Comparison of ENCODE assay signal across 26 mouse cellular contexts in genomic region chr11:11708154-11708719, GRCm38 (mm10). TPM values are rescaled to one million over a fixed set of nuclear protein-coding genes. Genes with fewer than 3 reads are reported as not detected.
DNase-seq lines count a peak whose midpoint lies in the region; ATAC-seq and TF ChIP-seq lines count a peak whose summit lies in the region.
"Had no signal": no experiment of that assay in that cellular context is flagged by ENCODE, and none has a peak within 500 bp of the region (broad histone marks: within the 10 kb centered on the region; RNA-seq: fewer than 3 reads in every experiment).

No protein-coding gene starts in this region.

- 94% methylated on average over 9 of the region's 9 CpGs for whole genome bisulfite sequencing in forebrain, embryonic 11.5 days
- WGBS in forebrain, postnatal 0 days = 94% methylated on average over 9 of the region's 9 CpGs
- 86% methylated on average over 9 of the region's 9 CpGs for WGBS in liver, embryonic 12.5 days (ENCODE audit: insufficient replicate concordance)
- 92% methylated on average over 9 of the region's 9 CpGs for WGBS in liver, embryonic 11.5 days
- WGBS in liver, embryonic 15.5 days (ENCODE audit: insufficient replicate concordance) = 87% methylated on average over 9 of the region's 9 CpGs
- 85% methylated on average over 9 of the region's 9 CpGs for WGBS in liver, postnatal 0 days (ENCODE audit: insufficient replicate concordance)

- TF ChIP-seq EP300 in liver, postnatal 0 days (IDR thresholded peaks at IDR 0.05; ENCODE audit: low read depth) = no peak
- TF ChIP-seq EP300 in CH12.LX (IDR thresholded peaks at IDR 0.05; ENCODE audit: low read length) = peak; percentile 89

- H3K27me3 ChIP-seq in forebrain, embryonic 11.5 days (ENCODE audit: control insufficient read depth, insufficient read depth, low read length) = no peaks in the 10 kb centered on the region
- H3K27me3 ChIP-seq in forebrain, postnatal 0 days (ENCODE audit: insufficient read depth, low read length) = no peaks in the 10 kb centered on the region
- no peaks in the 10 kb centered on the region for H3K27me3 ChIP-seq in liver, embryonic 12.5 days (replicated peaks)
- no peaks in the 10 kb centered on the region for H3K27me3 ChIP-seq in liver, embryonic 11.5 days (replicated peaks; ENCODE audit: control insufficient read depth, insufficient read depth, low read length)
- H3K27me3 ChIP-seq in liver, embryonic 15.5 days = no peaks in the 10 kb centered on the region
- H3K27me3 ChIP-seq in liver, postnatal 0 days (ENCODE audit: insufficient read depth, low read length) = no peaks in the 10 kb centered on the region
- H3K27me3 ChIP-seq in CH12.LX (replicated peaks) = no peaks in the 10 kb centered on the region
- H3K27me3 ChIP-seq: embryonic facial prominence, embryonic 13.5 days; embryonic facial prominence, embryonic 15.5 days; forebrain, embryonic 13.5 days; forebrain, embryonic 15.5 days had no signal

- DNase-seq in forebrain, embryonic 11.5 days (ENCODE audit: low spot score) = peak; percentile 30
- no peak for DNase-seq in forebrain, postnatal 0 days
- no peak for DNase-seq in liver, embryonic 11.5 days (ENCODE audit: low spot score)
- DNase-seq in liver, postnatal 0 days = no peak
- DNase-seq in CH12.LX (ENCODE audit: extremely low read depth) = peak; percentile 70
- no peak for DNase-seq in frontal cortex, postnatal 14 days (ENCODE audit: low spot score in 2 of 2)
- DNase-seq: adrenal gland, adult 2 months; adrenal gland, postnatal 10 days; adrenal gland, postnatal 25 days; B cell, adult 2 months; cerebellum, adult 11 months; cerebellum, adult 18-20 months; cerebellum, adult 8-10 months; cerebellum, adult 9-11 months; cerebellum, postnatal 14 days; cerebellum, postnatal 36 days; embryo, embryonic 11 days had no signal

- H3K4me2 ChIP-seq in forebrain, embryonic 11.5 days (ENCODE audit: low read depth, low read length, severe bottlenecking) = no peak overlapping the region
- no peak overlapping the region for H3K4me2 ChIP-seq in forebrain, postnatal 0 days (ENCODE audit: low read depth)
- no peak overlapping the region for H3K4me2 ChIP-seq in liver, embryonic 12.5 days
- no peak overlapping the region for H3K4me2 ChIP-seq in liver, embryonic 11.5 days
- no peak overlapping the region for H3K4me2 ChIP-seq in liver, embryonic 15.5 days
- H3K4me2 ChIP-seq in liver, postnatal 0 days (ENCODE audit: low read depth, low read length) = no peak overlapping the region
- H3K4me2 ChIP-seq in CH12.LX (ENCODE audit: insufficient read depth, low read depth, poor library complexity, severe bottlenecking) = no peak overlapping the region
- H3K4me2 ChIP-seq: embryonic facial prominence, embryonic 13.5 days; embryonic facial prominence, embryonic 15.5 days; forebrain, embryonic 13.5 days; forebrain, embryonic 15.5 days had no signal

- peaks cover 65% of the 10 kb centered on the region for H3K79me2 ChIP-seq in CH12.LX (replicated peaks; ENCODE audit: control insufficient read depth, extremely low read depth, insufficient read depth, poor library complexity, severe bottlenecking)

- no peaks in the 10 kb centered on the region for H3K4me1 ChIP-seq in forebrain, embryonic 11.5 days (replicated peaks; ENCODE audit: control insufficient read depth, insufficient read depth, low read length)
- no peaks in the 10 kb centered on the region for H3K4me1 ChIP-seq in forebrain, postnatal 0 days (ENCODE audit: insufficient read depth)
- peaks cover 25% of the 10 kb centered on the region for H3K4me1 ChIP-seq in liver, embryonic 12.5 days
- no peaks in the 10 kb centered on the region for H3K4me1 ChIP-seq in liver, embryonic 11.5 days (replicated peaks; ENCODE audit: control insufficient read depth, insufficient read depth, low read length)
- peaks cover 24% of the 10 kb centered on the region for H3K4me1 ChIP-seq in liver, embryonic 15.5 days (replicated peaks)
- H3K4me1 ChIP-seq in liver, postnatal 0 days (ENCODE audit: insufficient read depth) = no peaks in the 10 kb centered on the region
- H3K4me1 ChIP-seq in CH12.LX (ENCODE audit: control insufficient read depth in 1 of 2, insufficient read depth in 2 of 2) = peaks cover 27 to 100% of the 10 kb centered on the region in 2 experiments
- H3K4me1 ChIP-seq: embryonic facial prominence, embryonic 13.5 days; embryonic facial prominence, embryonic 15.5 days; forebrain, embryonic 10.5 days; forebrain, embryonic 13.5 days; forebrain, embryonic 15.5 days had no signal

- ATAC-seq in forebrain, embryonic 11.5 days (replicated peaks; ENCODE audit: low FRiP score) = no peak
- ATAC-seq in forebrain, postnatal 0 days = no peak
- ATAC-seq in liver, embryonic 12.5 days = no peak
- ATAC-seq in liver, embryonic 11.5 days (replicated peaks; ENCODE audit: low FRiP score) = no peak
- ATAC-seq in liver, embryonic 15.5 days (ENCODE audit: insufficient read depth) = no peak
- ATAC-seq in liver, postnatal 0 days = no peak
- ATAC-seq: CD4-positive, CD25-positive, alpha-beta regulatory T cell, adult 4 months; forebrain, embryonic 13.5 days; forebrain, embryonic 15.5 days had no signal

- in situ Hi-C loops in CH12.LX (cut with MboI; ENCODE audit: low pct_ligation_motif_present, low pct_unique_long_range_greater_than_20kb, low sequenced_read_pairs) = no loop called here

- TF ChIP-seq POLR2A in CH12.LX (IDR thresholded peaks at IDR 0.05; ENCODE audit: low read depth, low read length) = no peak

- H3K9ac ChIP-seq in forebrain, embryonic 11.5 days (ENCODE audit: low read length) = no peak overlapping the region
- no peak overlapping the region for H3K9ac ChIP-seq in forebrain, postnatal 0 days
- H3K9ac ChIP-seq in liver, embryonic 12.5 days = no peak overlapping the region
- no peak overlapping the region for H3K9ac ChIP-seq in liver, embryonic 11.5 days (ENCODE audit: low read depth, low read length)
- H3K9ac ChIP-seq in liver, embryonic 15.5 days = no peak overlapping the region
- H3K9ac ChIP-seq in liver, postnatal 0 days (replicated peaks) = no peak overlapping the region
- no peak overlapping the region for H3K9ac ChIP-seq in CH12.LX (ENCODE audit: insufficient read depth, low read depth)
- H3K9ac ChIP-seq: embryonic facial prominence, embryonic 13.5 days; embryonic facial prominence, embryonic 15.5 days; forebrain, embryonic 13.5 days; forebrain, embryonic 15.5 days had no signal

- no peak overlapping the region for H3K4me3 ChIP-seq in forebrain, embryonic 11.5 days (ENCODE audit: low read depth, low read length)
- H3K4me3 ChIP-seq in forebrain, postnatal 0 days (ENCODE audit: low read depth, low read length) = no peak overlapping the region
- no peak overlapping the region for H3K4me3 ChIP-seq in liver, embryonic 12.5 days
- no peak overlapping the region for H3K4me3 ChIP-seq in liver, embryonic 11.5 days (ENCODE audit: low read depth, low read length)
- H3K4me3 ChIP-seq in liver, embryonic 15.5 days (replicated peaks) = no peak overlapping the region
- no peak overlapping the region for H3K4me3 ChIP-seq in liver, postnatal 0 days (ENCODE audit: low read depth, low read length)
- H3K4me3 ChIP-seq in CH12.LX (replicated peaks in 1 of 3; ENCODE audit: low read depth in 2 of 3, low read length in 2 of 3, poor library complexity in 1 of 3) = no peak overlapping the region
- H3K4me3 ChIP-seq: embryonic facial prominence, embryonic 13.5 days; embryonic facial prominence, embryonic 15.5 days; erythroblast, embryonic 14.5 days; forebrain, embryonic 10.5 days; forebrain, embryonic 13.5 days; forebrain, embryonic 15.5 days had no signal

- no peaks in the 10 kb centered on the region for H3K9me3 ChIP-seq in forebrain, embryonic 11.5 days (ENCODE audit: control insufficient read depth, low read length)
- H3K9me3 ChIP-seq in forebrain, postnatal 0 days (ENCODE audit: low read length) = no peaks in the 10 kb centered on the region
- no peaks in the 10 kb centered on the region for H3K9me3 ChIP-seq in liver, embryonic 12.5 days (replicated peaks)
- no peaks in the 10 kb centered on the region for H3K9me3 ChIP-seq in liver, embryonic 11.5 days (ENCODE audit: control insufficient read depth, low read length)
- H3K9me3 ChIP-seq in liver, embryonic 15.5 days (replicated peaks) = no peaks in the 10 kb centered on the region
- H3K9me3 ChIP-seq in liver, postnatal 0 days (ENCODE audit: low read length) = no peaks in the 10 kb centered on the region
- no peaks in the 10 kb centered on the region for H3K9me3 ChIP-seq in CH12.LX (replicated peaks; ENCODE audit: low read length)
- H3K9me3 ChIP-seq: embryonic facial prominence, embryonic 13.5 days; embryonic facial prominence, embryonic 15.5 days; forebrain, embryonic 10.5 days; forebrain, embryonic 13.5 days; forebrain, embryonic 15.5 days had no signal

- H3K36me3 ChIP-seq in forebrain, embryonic 11.5 days (ENCODE audit: control insufficient read depth, insufficient read depth, low read length) = no peaks in the 10 kb centered on the region
- no peaks in the 10 kb centered on the region for H3K36me3 ChIP-seq in forebrain, postnatal 0 days (ENCODE audit: insufficient read depth)
- peaks cover 92% of the 10 kb centered on the region for H3K36me3 ChIP-seq in liver, embryonic 12.5 days
- H3K36me3 ChIP-seq in liver, embryonic 11.5 days (ENCODE audit: control insufficient read depth, insufficient read depth, low read length) = peaks cover 2% of the 10 kb centered on the region; the same call in 1 of the 2 replicates
- H3K36me3 ChIP-seq in liver, embryonic 15.5 days (replicated peaks) = peaks cover 83% of the 10 kb centered on the region
- H3K36me3 ChIP-seq in liver, postnatal 0 days (replicated peaks; ENCODE audit: insufficient read depth, low read length) = peaks cover 41% of the 10 kb centered on the region
- peaks cover 42 to 87% of the 10 kb centered on the region in 2 experiments for H3K36me3 ChIP-seq in CH12.LX (replicated peaks in 1 of 2; ENCODE audit: control insufficient read depth in 1 of 2, insufficient read depth in 1 of 2, low read length in 1 of 2)
- H3K36me3 ChIP-seq: embryonic facial prominence, embryonic 13.5 days; embryonic facial prominence, embryonic 15.5 days; forebrain, embryonic 10.5 days; forebrain, embryonic 15.5 days had no signal

- no peak; the same call in 1 of the 2 replicates for TF ChIP-seq RAD21 in CH12.LX (IDR thresholded peaks at IDR 0.05; ENCODE audit: low read depth, low read length)

- TF ChIP-seq CTCF in forebrain, postnatal 0 days (IDR thresholded peaks at IDR 0.05; ENCODE audit: low read depth) = no peak
- TF ChIP-seq CTCF in liver, postnatal 0 days (IDR thresholded peaks at IDR 0.05; ENCODE audit: low read depth) = no peak
- TF ChIP-seq CTCF in CH12.LX (conservative IDR thresholded peaks at IDR 0.05 in 1 of 2, IDR thresholded peaks at IDR 0.05 in 1 of 2; ENCODE audit: low read depth in 2 of 2, low read length in 2 of 2) = no peak

- dilution Hi-C loops in CH12.LX (cut with MboI; ENCODE audit: extremely low pct_ligation_motif_present, extremely low pct_unique_long_range_greater_than_20kb, low sequenced_read_pairs) = no loop called here

- H3K27ac ChIP-seq in forebrain, embryonic 11.5 days (ENCODE audit: low read depth, low read length) = no peak overlapping the region
- no peak overlapping the region for H3K27ac ChIP-seq in forebrain, postnatal 0 days (ENCODE audit: low read depth, low read length)
- H3K27ac ChIP-seq in liver, embryonic 12.5 days = peak overlapping the region; percentile 36; the same call in 1 of the 2 replicates
- H3K27ac ChIP-seq in liver, embryonic 11.5 days (ENCODE audit: low read depth, low read length) = no peak overlapping the region
- H3K27ac ChIP-seq in liver, embryonic 15.5 days (replicated peaks) = 0 out of 2 replicates have a peak overlapping the region, but pooled peaks have one; percentile 1
- H3K27ac ChIP-seq in liver, postnatal 0 days (ENCODE audit: low read depth) = no peak overlapping the region
- H3K27ac ChIP-seq in CH12.LX (ENCODE audit: insufficient read depth, low read depth) = peak overlapping the region; percentile 7
- H3K27ac ChIP-seq: embryonic facial prominence, embryonic 13.5 days; embryonic facial prominence, embryonic 15.5 days; forebrain, embryonic 10.5 days; forebrain, embryonic 13.5 days; forebrain, embryonic 15.5 days had no signal

RNA-seq across cellular contexts. Expression of gene Ikzf1, which starts 23.4 kb away (rescaled TPM):
- 3.4 and 4.2 TPM in 2 replicates for polyA plus RNA-seq in forebrain, embryonic 11.5 days (2014; fragmentation: Nextera tagmentation; extraction: Ambion mirVana)
- 4.9 and 6.9 TPM in 2 replicates for total RNA-seq in forebrain, postnatal 0 days (2014; rRNA removed)
- polyA plus RNA-seq in forebrain, postnatal 0 days (2015; fragmentation: Nextera tagmentation; extraction: Ambion mirVana) = 1.8 TPM in 2 replicates
- polyA plus RNA-seq in liver, embryonic 12.5 days (2016; fragmentation: Nextera tagmentation; extraction: Ambion mirVana) = 59.1 and 61.0 TPM in 2 replicates
- 105 and 120 TPM in 2 replicates for polyA plus RNA-seq in liver, embryonic 11.5 days (2014; fragmentation: Nextera tagmentation; extraction: Ambion mirVana)
- polyA plus RNA-seq in liver, embryonic 15.5 days (2015; fragmentation: Nextera tagmentation; extraction: Ambion mirVana) = 33.7 and 35.9 TPM in 2 replicates
- polyA plus RNA-seq in liver, postnatal 0 days (2015; fragmentation: Nextera tagmentation; extraction: Ambion mirVana) = 11.6 and 12.5 TPM in 2 replicates
- total RNA-seq in CH12.LX (2012; rRNA removed) = 44.0 and 51.2 TPM in 2 replicates
- total RNA-seq in CH12.LX (2014; rRNA removed) = 27.8 and 33.1 TPM in 2 replicates
- polyA plus RNA-seq in CH12.LX (2012; ENCODE audit: insufficient read length, low read depth) = 56.8 and 68.7 TPM in 2 replicates

Comparison
In these comparisons a context has a peak if more than half of its experiments do, and no peak if none do; other contexts are left out.
1. DNase-seq: peak in forebrain, embryonic 11.5 days (single experiment) and CH12.LX (single experiment); none in forebrain, postnatal 0 days (single experiment), liver, embryonic 11.5 days (single experiment), liver, postnatal 0 days (single experiment) and frontal cortex, postnatal 14 days (0 of 2).
2. H3K27ac ChIP-seq: peak in liver, embryonic 12.5 days (single experiment), liver, embryonic 15.5 days (single experiment) and CH12.LX (single experiment); none in forebrain, embryonic 11.5 days (single experiment), forebrain, postnatal 0 days (single experiment), liver, embryonic 11.5 days (single experiment) and liver, postnatal 0 days (single experiment).